Mouse (Mus musculus) heart, embryonic 15.5 days (tissue): ENCODE measurements around the gene Rpap1. TPM values are rescaled to one million over a fixed set of nuclear protein-coding genes. Genes with fewer than 3 reads are reported as not detected.
"Not testable (repeated sequence)": the region's sequence is repeated elsewhere in the genome, so short reads cannot be mapped to it uniquely, and the experiment has no call there.

Experiments
- ATAC-seq: fragments of 200-750 bp; cut with Nextera tagmentation; replicated peaks from 2 replicates; pipeline ENCODE4 v1.8.0; 2017; ENCODE audit warnings: low read depth, moderate TSS enrichment; ENCODE audit not compliant: insufficient number of reproducible peaks, insufficient read depth, low FRiP score
- H3K27ac ChIP-seq: fragments of 300-500 bp; sonication (generic); 2 replicates; pipeline ENCODE4 v1.5.1; 2015; ENCODE audit warnings: mild to moderate bottlenecking, inconsistent platforms
- H3K27me3 ChIP-seq: fragments of 300-500 bp; sonication (generic); 2 replicates; pipeline ENCODE4 v1.6.1; 2015; ENCODE audit warnings: inconsistent platforms
- H3K36me3 ChIP-seq: fragments of 300-500 bp; sonication (generic); 2 replicates; pipeline ENCODE4 v1.6.1; 2015; ENCODE audit warnings: mild to moderate bottlenecking, inconsistent platforms
- H3K4me1 ChIP-seq: fragments of 300-500 bp; sonication (generic); replicated peaks from 2 replicates; pipeline ENCODE4 v1.6.1; 2015; ENCODE audit warnings: inconsistent platforms
- H3K4me2 ChIP-seq: fragments of 300-500 bp; sonication (generic); 2 replicates; pipeline ENCODE4 v1.6.1; 2015; ENCODE audit warnings: inconsistent platforms, mild to moderate bottlenecking, moderate library complexity
- H3K4me3 ChIP-seq: fragments of 300-500 bp; sonication (generic); 2 replicates; pipeline ENCODE4 v1.5.1; 2015; ENCODE audit warnings: mild to moderate bottlenecking, inconsistent platforms
- H3K9ac ChIP-seq: fragments of 300-500 bp; sonication (generic); 2 replicates; pipeline ENCODE4 v1.6.1; 2015; ENCODE audit warnings: mild to moderate bottlenecking, inconsistent platforms
- H3K9me3 ChIP-seq: fragments of 300-500 bp; sonication (generic); replicated peaks from 2 replicates; pipeline ENCODE4 v1.6.1; 2016; ENCODE audit warnings: inconsistent platforms
- WGBS: fragments of 180-500 bp; shearing (Covaris S2); methylation state at CpG from one replicate; pipeline ENCODE4 v1.1.7; 2015; ENCODE audit warnings: mixed read lengths; 5-methylcytosine and 5-hydroxymethylcytosine counted together
- polyA plus RNA-seq: library from polyadenylated mRNA; unstranded; fragments of >200 nt; fragmentation: Nextera tagmentation; extraction: Ambion mirVana; gene quantifications from 2 replicates; pipeline ENCODE4 v1.2.1, GENCODE M21; 2015

Rpap1 gene
- polyA plus RNA-seq, 1 experiment from 2014 or later, result 15.4 TPM

GRCm38 (mm10) chr2:119727762-119728416 lies 59.4 kb downstream of the Rpap1 start:
- Histone ChIP-seq H3K27me3 (no peaks in the 10 kb centered on the region), H3K9ac (no peak overlapping the region), H3K4me2 (no peak overlapping the region), H3K27ac (no peak overlapping the region), H3K36me3 (peaks cover 89% of the 10 kb centered on the region), H3K4me1 (no peaks in the 10 kb centered on the region), H3K9me3 (no peaks in the 10 kb centered on the region), H3K4me3 (no peak overlapping the region)
- 88% methylated on average over 3 of the region's 3 CpGs for WGBS
- no peak for ATAC-seq

DNA sequence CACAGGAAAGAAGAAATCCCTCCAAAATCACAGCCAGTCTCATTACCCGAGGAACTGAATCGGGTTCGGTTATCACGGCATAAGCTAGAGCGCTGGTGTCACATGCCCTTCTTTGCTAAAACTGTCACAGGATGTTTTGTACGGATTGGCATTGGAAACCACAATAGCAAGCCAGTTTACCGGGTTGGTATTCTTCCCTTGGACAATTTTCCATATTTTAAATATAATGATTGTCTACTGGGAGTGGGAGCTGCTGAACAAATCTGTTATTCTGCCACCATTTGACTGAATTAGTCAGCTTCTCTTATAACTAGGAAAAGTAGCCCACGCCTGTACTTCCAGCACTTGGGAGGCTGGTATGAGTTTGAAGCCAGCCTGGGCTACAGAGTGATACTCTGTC lies 66.3 kb downstream of the Rpap1 start:
- no peaks in the 10 kb centered on the region for H3K27me3 ChIP-seq
- 93% methylated on average over 8 of the region's 8 CpGs for WGBS
- no peaks in the 10 kb centered on the region for H3K4me1 ChIP-seq
- ATAC-seq, result no peak
- no peak overlapping the region for H3K4me2 ChIP-seq
- no peak overlapping the region for H3K27ac ChIP-seq
- no peak overlapping the region for H3K4me3 ChIP-seq
- peaks cover 65% of the 10 kb centered on the region for H3K36me3 ChIP-seq
- H3K9me3 ChIP-seq, result no peaks in the 10 kb centered on the region
- no peak overlapping the region for H3K9ac ChIP-seq

DNA sequence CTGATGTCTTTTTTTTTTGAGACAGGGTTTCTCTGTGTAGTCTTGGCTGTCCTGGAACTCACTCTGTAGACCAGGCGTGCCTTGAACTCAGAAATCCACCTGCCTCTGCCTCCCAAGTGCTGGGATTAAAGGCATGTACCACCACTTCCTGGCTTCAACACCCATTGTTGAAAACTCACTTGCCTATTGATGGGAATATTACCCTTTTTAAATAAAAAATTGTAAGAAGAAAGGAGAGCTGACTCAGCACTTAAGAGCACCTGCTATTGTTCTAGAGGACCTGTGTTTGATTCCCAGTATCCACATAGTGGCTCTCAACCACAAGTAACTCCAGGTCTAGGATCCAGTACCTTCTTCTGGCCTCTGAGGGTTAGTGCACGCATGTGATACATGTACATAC lies 71.5 kb downstream of the Rpap1 start:
- H3K9me3 ChIP-seq, H3K9ac ChIP-seq, ATAC-seq, H3K4me2 ChIP-seq, H3K27ac ChIP-seq, H3K4me1 ChIP-seq, H3K4me3 ChIP-seq, H3K27me3 ChIP-seq: not testable (repeated sequence)
- peaks cover 47% of the 10 kb centered on the region for H3K36me3 ChIP-seq
- 92% methylated on average over 2 of the region's 2 CpGs for WGBS

Other genes starting within 250 kb of the Rpap1 start
- gene Exd1, start 239.9 kb downstream of the Rpap1 start, polyA plus RNA-seq, result 0.21 and 0.27 TPM in 2 replicates
- gene Chp1, start 239.8 kb downstream of the Rpap1 start, polyA plus RNA-seq, result 47.2 and 50.3 TPM in 2 replicates
- gene Nusap1, start 169.2 kb downstream of the Rpap1 start, polyA plus RNA-seq, result 43.1 and 45.1 TPM in 2 replicates
- 16.4 and 17.0 TPM in 2 replicates for gene Oip5, start 169.1 kb downstream of the Rpap1 start, polyA plus RNA-seq
- gene Ndufaf1, start 124.7 kb downstream of the Rpap1 start, polyA plus RNA-seq, result 49.5 and 58.6 TPM in 2 replicates
- gene Rtf1, start 112.5 kb downstream of the Rpap1 start, polyA plus RNA-seq, result 22.0 and 24.4 TPM in 2 replicates
- 2.0 and 2.4 TPM in 2 replicates for gene Itpka, start 45.2 kb downstream of the Rpap1 start, polyA plus RNA-seq
- gene Ltk, start 27.1 kb downstream of the Rpap1 start, polyA plus RNA-seq, result 0.10 and 0.22 TPM in 2 replicates
- 6.2 and 8.5 TPM in 2 replicates for gene Tyro3, start 10.2 kb upstream of the Rpap1 start, polyA plus RNA-seq
- 19.3 and 22.0 TPM in 2 replicates for gene Mga, start 109.7 kb upstream of the Rpap1 start, polyA plus RNA-seq
- 1.8 and 3.0 TPM in 2 replicates for gene Mapkbp1, start 185.2 kb upstream of the Rpap1 start, polyA plus RNA-seq
- 12.3 and 16.6 TPM in 2 replicates for gene Jmjd7, start 239.9 kb upstream of the Rpap1 start, polyA plus RNA-seq
- gene Gm28042, start 240.0 kb upstream of the Rpap1 start, polyA plus RNA-seq, result 3.1 and 4.1 TPM in 2 replicates
- gene Pla2g4b, start 245.9 kb upstream of the Rpap1 start, polyA plus RNA-seq, result 0.90 and 1.3 TPM in 2 replicates